Mouse (Mus musculus) C2C12 (cell line): ENCODE measurements around the gene Swap70.

Experiments
- CTCF ChIP-seq: IDR thresholded peaks from one replicate; pipeline ENCODE4 v1.5.1; 2011; ENCODE audit not compliant: control insufficient read depth, insufficient read depth, insufficient read length
- MAX ChIP-seq: IDR thresholded peaks from one replicate; pipeline ENCODE4 v1.6.1; 2011; ENCODE audit warnings: mild to moderate bottlenecking, control low read depth

DNA sequence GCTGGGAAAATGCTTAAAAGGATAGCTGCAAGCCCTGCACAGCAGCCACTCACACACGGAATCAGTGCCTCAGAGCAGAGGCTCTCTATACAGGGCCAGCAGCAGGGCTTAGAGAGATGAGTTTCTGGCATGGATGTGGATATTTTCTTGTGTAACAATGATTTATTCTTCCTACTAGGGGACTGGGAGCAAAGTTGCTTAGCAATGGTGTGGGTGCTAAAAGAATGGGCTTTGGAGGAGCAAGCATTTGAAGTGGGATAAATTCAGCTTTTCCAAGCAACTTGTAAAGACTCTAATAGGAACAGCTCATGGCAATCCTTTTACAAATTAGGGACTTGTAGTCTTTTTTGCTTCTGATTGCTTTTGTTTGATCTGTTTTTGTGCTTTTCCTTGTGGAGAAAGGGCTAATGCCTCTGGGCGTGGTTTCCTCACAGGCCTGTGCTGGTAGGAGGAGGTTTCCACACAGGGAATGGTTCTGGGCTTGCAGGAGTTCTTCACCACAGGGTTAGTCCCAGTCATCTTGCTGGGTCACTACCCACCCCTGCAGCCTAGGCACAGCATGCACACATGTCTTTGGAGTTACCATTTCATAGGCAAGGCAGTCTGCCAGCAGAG lies 16.4 kb downstream of the Swap70 start:
- no peak for TF ChIP-seq CTCF
- no peak for TF ChIP-seq MAX
